Mouse (Mus musculus) embryonic facial prominence, embryonic 12.5 days (tissue): ENCODE measurements around the gene Fgf8. TPM values are rescaled to one million over a fixed set of nuclear protein-coding genes. Genes with fewer than 3 reads are reported as not detected.

Experiments used
- ATAC-seq: fragments of 200-750 bp; cut with Nextera tagmentation; 2 replicates; pipeline ENCODE4 v1.8.0; 2017; ENCODE audit not compliant: insufficient number of reproducible peaks, insufficient read depth, low FRiP score, low TSS enrichment
- H3K27ac ChIP-seq: fragments of 300-500 bp; sonication (generic); 2 replicates; pipeline ENCODE4 v1.5.1; 2016; ENCODE audit warnings: mild to moderate bottlenecking
- H3K27me3 ChIP-seq: fragments of 300-500 bp; sonication (generic); 2 replicates; pipeline ENCODE4 v1.6.1; 2016; ENCODE audit warnings: mild to moderate bottlenecking, moderate library complexity
- H3K36me3 ChIP-seq: fragments of 300-500 bp; sonication (generic); 2 replicates; pipeline ENCODE4 v1.6.1; 2016; ENCODE audit warnings: mild to moderate bottlenecking
- H3K4me1 ChIP-seq: fragments of 300-500 bp; sonication (generic); 2 replicates; pipeline ENCODE4 v1.6.1; 2016
- H3K4me2 ChIP-seq: fragments of 300-500 bp; sonication (generic); replicated peaks from 2 replicates; pipeline ENCODE4 v1.6.1; 2016; ENCODE audit warnings: mild to moderate bottlenecking, moderate library complexity
- H3K4me3 ChIP-seq: fragments of 300-500 bp; sonication (generic); 2 replicates; pipeline ENCODE4 v1.5.1; 2016; ENCODE audit warnings: mild to moderate bottlenecking
- H3K9ac ChIP-seq: fragments of 300-500 bp; sonication (generic); 2 replicates; pipeline ENCODE4 v1.6.1; 2016; ENCODE audit warnings: mild to moderate bottlenecking, moderate library complexity
- H3K9me3 ChIP-seq: fragments of 300-500 bp; sonication (generic); 2 replicates; pipeline ENCODE4 v1.6.1; 2016; ENCODE audit warnings: mild to moderate bottlenecking, moderate library complexity
- WGBS: fragments of 180-500 bp; shearing (Covaris S2); methylation state at CpG from one replicate; pipeline ENCODE4 v1.1.7; 2016; 5-methylcytosine and 5-hydroxymethylcytosine counted together
- polyA plus RNA-seq: library from polyadenylated mRNA; unstranded; fragments of >200 nt; fragmentation: Nextera tagmentation; extraction: Ambion mirVana; gene quantifications from 2 replicates; pipeline ENCODE4 v1.2.1, GENCODE M21; 2016

Gene Fgf8
- polyA plus RNA-seq, 1 experiment from 2014 or later: 3.5 TPM

- H3K27me3 ChIP-seq: peaks cover 94% of the 10 kb centered on the region
- WGBS: 8% methylated on average over 22 of the region's 23 CpGs
- no peak overlapping the region for H3K27ac ChIP-seq
- no peaks in the 10 kb centered on the region for H3K9me3 ChIP-seq
- H3K9ac ChIP-seq: 0 out of 2 replicates have a peak overlapping the region, but pooled peaks have one; percentile 27
- 0 out of 2 replicates have a peak, but pooled peaks have one; percentile 36 for ATAC-seq
- H3K4me2 ChIP-seq: peak overlapping the region; percentile 51
- peaks cover 23% of the 10 kb centered on the region for H3K4me1 ChIP-seq
- H3K4me3 ChIP-seq: peak overlapping the region; percentile 18
- H3K36me3 ChIP-seq: no peaks in the 10 kb centered on the region
Measured at GRCm38 (mm10) chr19:45737208-45737845, 5.4 kb downstream of the Fgf8 start.

- peak; percentile 37; the same call in 1 of the 2 replicates for ATAC-seq
- Histone ChIP-seq H3K4me2 (peak overlapping the region; percentile 51), H3K27ac (no peak overlapping the region), H3K36me3 (no peaks in the 10 kb centered on the region), H3K27me3 (peaks cover 94% of the 10 kb centered on the region), H3K9me3 (no peaks in the 10 kb centered on the region), H3K4me1 (peaks cover 18% of the 10 kb centered on the region), H3K4me3 (peak overlapping the region; percentile 18), H3K9ac (peak overlapping the region; percentile 25; the same call in 1 of the 2 replicates)
- under 1% methylated on average over 28 of the region's 28 CpGs for WGBS
Measured at GRCm38 (mm10) chr19:45736855-45737207, 5.9 kb downstream of the Fgf8 start.

GRCm38 (mm10) chr19:45736241-45736640 lies 6.5 kb downstream of the Fgf8 start:
- peaks cover 15% of the 10 kb centered on the region for H3K4me1 ChIP-seq

GRCm38 (mm10) chr19:45734762-45735161 lies 8.0 kb downstream of the Fgf8 start:
- H3K4me1 ChIP-seq: peaks cover 9% of the 10 kb centered on the region
- no peak overlapping the region for H3K4me3 ChIP-seq
- H3K36me3 ChIP-seq: no peaks in the 10 kb centered on the region
- H3K27me3 ChIP-seq: peaks cover 92% of the 10 kb centered on the region
- no peaks in the 10 kb centered on the region for H3K9me3 ChIP-seq
- no peak overlapping the region for H3K4me2 ChIP-seq
- H3K9ac ChIP-seq: no peak overlapping the region
- WGBS: 46% methylated on average over 7 of the region's 7 CpGs
- H3K27ac ChIP-seq: no peak overlapping the region
- no peak for ATAC-seq

More at GRCm38 (mm10) chr19:45736241-45736640, 6.5 kb downstream of the Fgf8 start:
- Histone ChIP-seq H3K27ac (no peak overlapping the region), H3K9me3 (no peaks in the 10 kb centered on the region), H3K4me2 (no peak overlapping the region), H3K36me3 (no peaks in the 10 kb centered on the region), H3K27me3 (peaks cover 94% of the 10 kb centered on the region), H3K4me3 (no peak overlapping the region), H3K9ac (no peak overlapping the region)
- ATAC-seq: no peak
- WGBS: 53% methylated on average over 1 of the region's 1 CpGs

- no peak overlapping the region for H3K9ac ChIP-seq
- no peak for ATAC-seq
Measured at GRCm38 (mm10) chr19:45734191-45734590, 8.5 kb downstream of the Fgf8 start.

GRCm38 (mm10) chr19:45733564-45733963 lies 9.2 kb downstream of the Fgf8 start:
- no peak for ATAC-seq
- Histone ChIP-seq H3K4me3 (no peak overlapping the region), H3K27me3 (peaks cover 80% of the 10 kb centered on the region), H3K9me3 (no peaks in the 10 kb centered on the region), H3K36me3 (no peaks in the 10 kb centered on the region), H3K9ac (no peak overlapping the region), H3K4me1 (peaks cover 9% of the 10 kb centered on the region), H3K4me2 (no peak overlapping the region), H3K27ac (no peak overlapping the region)
- WGBS: 14% methylated on average over 10 of the region's 10 CpGs

More at GRCm38 (mm10) chr19:45734191-45734590, 8.5 kb downstream of the Fgf8 start:
- Histone ChIP-seq H3K4me1 (peaks cover 9% of the 10 kb centered on the region), H3K36me3 (no peaks in the 10 kb centered on the region), H3K9me3 (no peaks in the 10 kb centered on the region), H3K4me3 (no peak overlapping the region), H3K4me2 (no peak overlapping the region), H3K27me3 (peaks cover 86% of the 10 kb centered on the region), H3K27ac (no peak overlapping the region)
- WGBS: 69% methylated on average over 5 of the region's 5 CpGs

- WGBS: 87% methylated on average over 7 of the region's 7 CpGs
- H3K4me1 ChIP-seq: no peaks in the 10 kb centered on the region
- H3K4me2 ChIP-seq: no peak overlapping the region
- H3K27ac ChIP-seq: no peak overlapping the region
- no peaks in the 10 kb centered on the region for H3K36me3 ChIP-seq
- peaks cover 64% of the 10 kb centered on the region for H3K27me3 ChIP-seq
- no peaks in the 10 kb centered on the region for H3K9me3 ChIP-seq
- H3K9ac ChIP-seq: no peak overlapping the region
- H3K4me3 ChIP-seq: no peak overlapping the region
- no peak for ATAC-seq
Measured at GRCm38 (mm10) chr19:45731658-45732057, 11.1 kb downstream of the Fgf8 start.

GRCm38 (mm10) chr19:45730042-45730441 lies 12.7 kb downstream of the Fgf8 start:
- no peak overlapping the region for H3K27ac ChIP-seq
- 74% methylated on average over 8 of the region's 8 CpGs for WGBS

GRCm38 (mm10) chr19:45727231-45727630 lies 15.5 kb downstream of the Fgf8 start:
- H3K27ac ChIP-seq: no peak overlapping the region
- no peaks in the 10 kb centered on the region for H3K36me3 ChIP-seq
- H3K9me3 ChIP-seq: no peaks in the 10 kb centered on the region
- 75% methylated on average over 10 of the region's 10 CpGs for WGBS
- no peak overlapping the region for H3K9ac ChIP-seq
- H3K4me3 ChIP-seq: no peak overlapping the region
- ATAC-seq: no peak
- H3K27me3 ChIP-seq: peaks cover 25% of the 10 kb centered on the region
- peaks cover 13% of the 10 kb centered on the region for H3K4me1 ChIP-seq
- no peak overlapping the region for H3K4me2 ChIP-seq

More at GRCm38 (mm10) chr19:45730042-45730441, 12.7 kb downstream of the Fgf8 start:
- H3K27me3 ChIP-seq: peaks cover 49% of the 10 kb centered on the region
- no peaks in the 10 kb centered on the region for H3K9me3 ChIP-seq
- no peak for ATAC-seq
- H3K4me2 ChIP-seq: no peak overlapping the region
- no peaks in the 10 kb centered on the region for H3K36me3 ChIP-seq
- no peak overlapping the region for H3K4me3 ChIP-seq
- no peak overlapping the region for H3K9ac ChIP-seq
- peaks cover 10% of the 10 kb centered on the region for H3K4me1 ChIP-seq

GRCm38 (mm10) chr19:45725677-45726277 lies 16.9 kb downstream of the Fgf8 start:
- no peak overlapping the region for H3K4me3 ChIP-seq
- WGBS: 18% methylated on average over 14 of the region's 14 CpGs

GRCm38 (mm10) chr19:45722188-45722587 lies 20.5 kb downstream of the Fgf8 start:
- Histone ChIP-seq H3K4me3 (no peak overlapping the region), H3K4me1 (peaks cover 22% of the 10 kb centered on the region), H3K4me2 (no peak overlapping the region), H3K27ac (no peak overlapping the region), H3K36me3 (no peaks in the 10 kb centered on the region), H3K27me3 (0 out of 2 replicates have a peak, but pooled peaks cover 4% of the 10 kb centered on the region), H3K9me3 (no peaks in the 10 kb centered on the region), H3K9ac (no peak overlapping the region)
- WGBS: 56% methylated on average over 5 of the region's 5 CpGs
- ATAC-seq: no peak

More at GRCm38 (mm10) chr19:45725677-45726277, 16.9 kb downstream of the Fgf8 start:
- Histone ChIP-seq H3K9me3 (no peaks in the 10 kb centered on the region), H3K27ac (peak overlapping the region; percentile 52; the same call in 1 of the 2 replicates), H3K36me3 (no peaks in the 10 kb centered on the region), H3K4me1 (peaks cover 13% of the 10 kb centered on the region), H3K9ac (no peak overlapping the region), H3K4me2 (no peak overlapping the region), H3K27me3 (0 out of 2 replicates have a peak, but pooled peaks cover 13% of the 10 kb centered on the region)
- peak; percentile 53; the same call in 1 of the 2 replicates for ATAC-seq

- no peak overlapping the region for H3K9ac ChIP-seq
- H3K4me3 ChIP-seq: no peak overlapping the region
- no peaks in the 10 kb centered on the region for H3K9me3 ChIP-seq
- peak overlapping the region; percentile 39 for H3K4me2 ChIP-seq
- no peak overlapping the region for H3K27ac ChIP-seq
- no peak for ATAC-seq
- H3K27me3 ChIP-seq: no peaks in the 10 kb centered on the region
- no peaks in the 10 kb centered on the region for H3K36me3 ChIP-seq
- 56% methylated on average over 3 of the region's 3 CpGs for WGBS
- H3K4me1 ChIP-seq: peaks cover 14% of the 10 kb centered on the region
Measured at GRCm38 (mm10) chr19:45718286-45718685, 24.4 kb downstream of the Fgf8 start.
